Mouse (Mus musculus) yolk sac, embryonic 10.5 days (tissue): ENCODE data around the gene Taf3.

Experiments used
- DNase-seq: peaks from one replicate; pipeline ENCODE4 v3.0.0-alpha.2; 2017; ENCODE audit warnings: low spot score

Gene Taf3

DNA sequence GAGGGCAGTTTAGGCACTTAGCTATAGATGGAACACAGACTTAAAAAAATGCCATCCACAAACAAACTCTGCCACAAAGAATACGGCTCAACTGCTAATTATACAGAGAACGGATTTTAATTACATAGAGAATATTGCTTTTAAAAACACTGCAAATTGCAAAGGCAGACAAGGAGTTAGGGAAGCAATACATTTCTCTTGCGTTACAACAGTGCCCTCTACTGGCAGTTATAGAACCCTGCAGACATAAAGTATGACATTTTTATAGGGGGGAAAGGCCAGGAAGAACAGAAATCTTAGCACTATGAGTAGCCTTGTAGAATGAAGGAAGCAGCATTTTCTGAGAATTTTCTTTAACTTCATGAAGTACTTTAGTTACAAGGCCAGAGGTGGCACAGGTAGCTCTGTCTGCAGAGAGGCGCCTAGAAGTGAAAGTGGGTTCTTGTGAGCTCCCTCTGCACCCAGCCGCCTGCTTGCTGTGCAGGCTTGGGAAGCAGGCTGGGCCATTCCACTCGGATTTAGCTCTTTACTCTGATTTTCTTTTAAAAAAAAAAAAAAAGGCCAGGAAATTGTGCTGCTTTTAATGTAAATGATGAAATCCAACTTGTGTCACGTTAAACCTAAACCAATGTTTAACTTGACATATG is 38.0 kb downstream of the Taf3 start:
- peak; percentile 26 for DNase-seq

DNA sequence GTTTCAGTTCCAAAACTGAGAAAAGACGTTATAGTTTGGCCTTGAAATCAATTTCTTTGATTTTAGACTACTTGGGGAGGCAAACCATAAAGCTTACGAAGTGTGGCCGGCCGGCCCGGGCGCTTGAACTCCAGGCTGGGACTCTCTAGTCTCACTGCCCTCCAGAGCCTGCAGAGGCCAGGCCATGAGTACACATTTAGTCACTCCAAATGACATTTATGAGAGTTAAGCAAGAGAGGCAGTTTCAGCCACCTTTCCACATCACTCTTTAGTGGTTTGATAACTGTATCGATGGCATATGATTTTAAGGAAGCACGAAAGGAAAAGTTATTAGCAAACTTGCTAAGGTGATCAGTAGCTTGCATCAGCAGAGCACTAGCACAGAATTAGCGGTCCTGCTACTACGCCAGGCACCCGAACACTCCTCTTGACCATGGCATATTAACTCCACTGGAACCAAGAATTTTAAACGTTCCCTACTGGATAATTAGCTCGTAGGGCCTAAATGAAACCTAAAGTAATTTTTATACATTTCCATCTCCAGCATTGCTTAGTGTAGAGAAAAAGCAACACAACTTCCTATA is 38.6 kb downstream of the Taf3 start:
- DNase-seq: no peak

DNA sequence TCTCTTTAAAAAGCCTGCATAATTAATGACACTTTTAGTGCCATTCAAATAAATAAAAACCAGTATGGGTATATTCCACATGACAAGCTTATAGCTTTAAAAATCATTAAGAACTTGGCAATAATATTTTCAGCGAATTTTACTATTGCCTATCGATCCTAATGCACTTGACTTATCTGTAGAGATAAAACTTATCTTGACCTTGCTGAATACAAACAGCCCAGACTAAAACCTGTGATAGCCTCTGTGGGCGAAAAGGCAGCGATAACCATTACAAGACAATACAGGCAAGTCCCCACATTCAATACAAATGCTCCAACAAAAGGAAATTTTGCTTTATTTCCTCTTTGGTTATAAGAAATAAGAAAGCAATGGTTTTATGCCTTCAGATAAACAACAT is 39.8 kb downstream of the Taf3 start:
- no peak for DNase-seq

DNA sequence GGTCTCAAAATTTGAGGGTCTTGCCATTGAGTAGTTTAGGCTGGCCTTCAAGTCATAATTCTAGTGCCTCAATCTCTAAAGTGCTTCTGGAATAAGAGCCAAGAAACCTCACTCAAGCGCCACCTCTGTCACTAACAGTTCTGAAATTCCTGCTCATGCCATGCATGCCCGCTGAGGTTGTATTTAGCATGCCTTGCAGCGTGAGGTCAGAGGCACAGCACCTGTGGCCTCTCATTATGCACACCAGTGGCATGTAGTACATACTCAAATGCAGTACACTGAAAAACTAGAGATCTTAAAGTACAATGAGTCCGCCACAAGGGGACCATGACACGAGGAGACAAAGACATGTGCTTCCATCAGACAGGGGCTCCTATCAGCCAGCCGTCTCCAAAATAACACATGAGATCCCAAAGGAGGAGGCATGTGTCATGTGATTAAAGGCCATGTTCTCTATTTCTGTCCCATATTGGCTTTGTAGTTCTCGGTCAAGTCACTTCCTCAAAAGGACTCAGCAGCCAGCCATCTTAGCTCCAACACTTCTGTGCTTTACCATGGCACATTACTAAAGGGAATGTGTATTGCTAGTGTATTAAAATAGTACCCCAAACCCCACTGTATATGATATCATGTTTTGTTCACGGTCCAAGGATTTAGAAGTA is 43.3 kb downstream of the Taf3 start:
- DNase-seq: no peak

DNA sequence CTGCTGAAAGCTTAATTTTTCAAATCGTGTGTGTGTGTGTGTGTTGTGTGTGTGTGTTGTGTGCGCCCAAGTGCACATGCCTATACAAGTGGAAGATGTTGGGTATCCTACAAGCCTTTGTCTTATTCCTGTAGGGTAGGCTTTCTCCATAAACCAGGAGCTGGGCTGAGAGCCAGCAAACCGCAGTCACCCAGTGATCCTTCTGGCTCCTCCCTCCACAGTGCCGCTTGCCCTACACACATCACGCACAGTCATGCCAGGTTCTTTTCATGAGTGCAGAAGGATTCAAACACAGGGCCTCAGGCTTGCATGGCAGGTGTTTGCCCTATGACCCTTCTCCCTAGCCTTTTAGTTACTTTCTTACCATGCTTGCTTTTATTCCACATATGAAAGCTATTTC is 45.0 kb downstream of the Taf3 start:
- no peak for DNase-seq

DNA sequence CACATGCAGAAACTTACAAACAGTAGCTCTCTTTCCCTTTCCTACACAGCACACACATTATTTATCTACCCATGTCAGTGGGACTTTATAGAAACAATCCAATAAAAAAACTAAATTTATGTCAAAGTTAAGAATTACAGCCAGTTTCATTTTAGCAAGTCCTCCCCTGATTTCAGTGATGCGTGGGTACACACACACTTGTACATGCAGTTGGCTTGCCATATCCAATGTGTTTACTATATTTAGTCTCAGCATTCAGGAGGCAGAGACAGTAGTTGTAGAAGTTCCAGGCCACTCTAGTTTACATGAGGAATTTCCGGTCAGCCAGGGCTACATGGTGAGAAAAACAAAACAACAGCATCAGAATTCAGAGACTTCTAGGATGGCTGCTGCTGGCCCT is 46.8 kb downstream of the Taf3 start:
- no peak for DNase-seq

DNA sequence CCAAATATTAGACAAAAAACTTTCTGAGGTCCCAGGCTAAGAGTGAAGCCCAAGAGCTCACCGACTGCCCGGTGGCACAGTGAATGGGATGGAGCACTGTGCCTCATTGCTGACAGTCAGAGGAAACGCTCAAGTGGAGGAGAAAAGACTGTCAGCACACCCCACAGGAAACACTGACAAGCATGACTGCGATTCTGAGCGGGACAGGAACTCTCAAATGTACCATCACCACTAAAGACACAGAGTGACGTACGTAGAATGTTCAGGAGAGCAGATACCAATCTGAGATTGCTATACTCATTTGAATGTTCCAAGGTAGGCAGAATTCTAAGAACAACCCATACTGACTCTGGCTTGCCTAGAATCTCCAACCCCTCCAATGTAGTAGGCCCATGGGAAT is 50.9 kb downstream of the Taf3 start:
- no peak for DNase-seq

DNA sequence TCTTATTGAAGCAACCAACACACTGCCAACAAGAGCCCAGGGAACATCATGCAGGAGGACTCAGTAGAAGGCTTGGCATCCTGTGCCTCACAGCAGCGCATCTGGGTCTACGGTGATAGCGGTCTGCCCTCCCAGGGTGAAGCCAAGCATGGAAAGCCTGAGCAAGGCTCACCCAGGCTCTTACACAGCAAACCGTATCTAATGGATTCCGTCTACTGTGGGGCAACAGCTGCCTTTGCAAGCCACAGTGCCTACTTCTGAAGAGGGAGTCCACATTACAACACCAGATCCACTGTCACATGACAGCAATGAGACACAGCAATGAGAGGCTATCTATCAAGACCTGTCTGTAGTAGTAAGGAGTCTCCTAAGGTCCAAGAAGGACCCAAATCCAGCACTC is 52.3 kb downstream of the Taf3 start:
- DNase-seq: no peak

DNA sequence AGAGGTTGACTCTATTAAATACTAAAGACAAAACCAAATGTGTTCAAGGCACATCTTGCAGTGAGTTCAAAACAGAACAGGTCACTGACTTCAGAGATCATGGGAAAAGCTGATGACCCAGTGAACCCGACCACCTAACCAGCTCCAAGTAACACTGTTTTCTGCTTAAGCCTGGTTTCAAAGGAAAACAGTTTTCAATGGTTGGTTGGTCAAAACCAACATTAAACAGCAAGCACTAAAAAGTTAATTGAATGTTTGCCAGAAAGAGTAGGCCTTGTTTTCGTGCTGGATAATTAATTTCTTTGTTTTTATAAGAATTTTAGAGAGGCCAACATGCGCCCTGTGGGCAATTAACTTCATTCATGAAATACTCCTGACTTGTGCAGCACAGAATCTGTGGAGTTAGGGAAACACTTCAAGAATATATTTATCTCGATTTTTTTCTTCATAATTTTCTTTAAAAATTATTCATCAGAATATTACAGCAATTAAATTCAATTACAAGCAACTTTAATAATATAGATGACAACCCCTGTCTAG is 57.6 kb downstream of the Taf3 start:
- DNase-seq: no peak

DNA sequence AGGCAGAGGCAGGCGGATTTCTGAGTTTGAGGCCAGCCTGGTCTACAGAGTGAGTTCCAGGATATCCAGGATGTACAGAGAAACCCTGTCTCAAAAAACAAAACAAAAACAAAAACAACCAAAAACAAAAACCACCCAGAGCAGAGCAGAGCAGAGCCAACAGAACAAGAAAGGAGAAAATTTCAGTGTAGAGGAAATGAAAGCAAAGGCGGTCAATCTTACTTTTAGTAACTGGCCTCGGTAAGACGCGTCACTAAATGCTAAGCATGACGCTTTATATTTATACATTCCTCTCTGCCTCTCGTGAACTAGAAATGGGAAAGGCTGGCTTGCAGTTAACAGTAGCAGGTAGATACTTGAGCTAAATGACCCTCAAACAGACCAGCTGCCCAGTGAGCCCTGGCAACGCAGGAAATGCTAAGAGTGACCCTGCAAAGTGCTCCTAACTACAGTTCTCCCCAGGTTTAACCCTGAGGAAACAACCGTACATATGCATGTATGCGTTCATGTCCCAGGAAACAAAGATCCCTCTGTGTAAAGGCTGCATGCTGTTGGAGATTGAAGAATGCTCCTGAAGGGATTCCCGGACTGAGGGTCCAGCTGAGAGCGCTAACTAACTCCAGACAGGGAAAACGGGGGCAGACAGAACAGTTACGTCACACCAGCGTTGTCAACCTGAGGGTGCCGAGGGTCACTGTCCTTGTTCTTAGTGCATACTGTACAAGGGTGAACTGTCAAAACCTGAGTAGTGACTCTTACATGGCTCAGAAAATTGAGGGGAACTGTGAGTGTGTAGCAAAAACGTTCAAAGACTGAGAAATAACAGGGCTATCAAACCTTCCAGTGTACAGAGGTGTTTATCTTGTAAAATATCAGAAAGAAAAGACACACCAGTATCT is 58.5 kb downstream of the Taf3 start:
- DNase-seq: no peak

DNA sequence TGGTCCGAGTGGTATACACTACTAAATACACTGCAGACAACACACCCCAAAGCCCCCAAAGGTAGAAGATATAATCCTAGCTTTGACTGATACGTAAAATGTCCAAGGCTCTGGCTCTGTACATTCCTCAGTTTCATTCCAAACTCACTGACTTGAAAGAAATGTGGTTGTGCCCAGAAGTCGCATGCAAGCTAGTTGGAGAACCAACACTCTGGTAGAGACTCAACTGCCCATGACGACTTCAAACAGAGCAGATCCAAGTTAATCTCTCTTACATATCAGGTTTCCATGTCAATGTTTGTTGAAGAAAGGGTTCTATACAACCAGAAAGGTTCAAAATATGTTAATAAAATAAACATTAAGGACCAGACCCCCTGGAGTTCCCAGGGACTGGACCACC is 60.1 kb downstream of the Taf3 start:
- DNase-seq: no peak

DNA sequence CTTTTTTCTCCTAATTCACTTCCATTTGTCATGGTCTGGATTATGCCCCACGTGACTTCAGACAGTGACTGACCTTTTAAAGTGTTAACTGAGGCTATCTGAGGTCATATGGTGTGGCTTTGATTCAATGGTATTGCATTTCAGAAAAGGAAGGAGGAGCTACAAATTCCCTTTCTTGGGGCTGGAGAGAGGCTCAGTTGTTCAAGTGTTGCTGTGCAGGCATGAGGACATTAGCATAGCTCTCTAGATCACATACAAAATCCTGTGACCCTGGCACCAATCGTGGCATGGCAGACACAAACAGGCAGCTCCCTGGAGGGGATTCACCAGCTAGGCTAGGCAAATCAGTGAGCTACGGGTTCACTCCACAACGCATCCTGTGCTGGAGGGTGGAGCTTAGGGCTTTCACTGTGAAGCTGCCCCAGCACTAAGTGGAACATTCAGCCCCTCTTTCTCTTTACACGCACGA is 62.4 kb downstream of the Taf3 start:
- no peak for DNase-seq

DNA sequence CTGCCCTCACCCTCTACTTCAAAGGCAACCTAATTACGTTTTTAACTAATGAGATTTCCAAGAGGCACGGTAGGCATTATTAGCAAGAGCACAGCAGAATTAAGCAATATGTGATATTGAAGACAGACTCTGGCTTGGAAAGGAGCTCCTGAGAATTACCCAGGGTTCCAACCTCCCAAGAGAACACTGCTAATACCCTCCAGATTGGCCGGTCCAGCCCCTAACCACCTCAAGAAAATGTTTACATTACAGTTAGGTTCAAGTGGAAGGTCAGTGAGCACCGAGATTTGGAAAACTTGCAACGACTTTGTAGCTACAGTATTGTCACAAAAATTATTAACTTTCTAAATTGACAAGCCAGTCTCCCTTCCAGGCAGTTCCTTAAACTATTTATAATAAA is 66.0 kb downstream of the Taf3 start:
- DNase-seq: no peak

DNA sequence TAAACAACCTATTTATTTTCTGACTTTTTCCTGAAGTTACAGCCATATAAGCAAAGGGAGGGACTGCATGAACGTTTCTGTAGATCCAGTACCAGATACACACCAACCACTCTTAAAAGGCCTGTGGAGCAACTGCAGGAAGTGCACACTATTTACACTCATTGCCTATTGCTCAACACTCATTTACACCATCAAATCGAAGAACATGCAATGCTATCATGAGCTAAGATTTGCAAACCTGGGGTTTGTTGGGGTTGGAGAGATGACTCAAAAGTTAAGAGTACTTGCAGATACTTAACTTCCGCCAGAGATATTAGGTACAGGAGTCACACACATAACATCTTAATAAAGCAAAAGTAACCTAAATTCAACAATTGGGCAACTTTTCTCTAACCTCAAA is 76.5 kb downstream of the Taf3 start:
- no peak for DNase-seq

DNA sequence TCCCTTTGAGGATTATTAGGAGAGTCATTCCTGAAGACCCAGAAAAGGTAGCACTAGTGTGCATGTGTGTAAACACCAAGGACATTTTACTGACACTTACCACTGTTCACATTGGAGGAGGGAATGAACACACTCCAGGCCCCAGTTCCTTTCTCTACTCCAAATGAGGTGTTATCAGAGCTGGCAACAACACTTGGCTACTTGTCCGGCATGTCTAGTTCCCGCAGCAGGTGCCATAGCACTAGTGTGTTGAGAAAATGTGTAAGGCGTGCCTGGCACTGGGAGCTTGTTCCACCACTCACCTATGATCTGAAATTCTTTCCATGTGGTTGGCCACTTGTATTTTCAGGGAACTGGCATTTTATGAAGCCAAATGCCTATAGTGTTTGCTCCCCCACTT is 77.8 kb downstream of the Taf3 start:
- no peak for DNase-seq

DNA sequence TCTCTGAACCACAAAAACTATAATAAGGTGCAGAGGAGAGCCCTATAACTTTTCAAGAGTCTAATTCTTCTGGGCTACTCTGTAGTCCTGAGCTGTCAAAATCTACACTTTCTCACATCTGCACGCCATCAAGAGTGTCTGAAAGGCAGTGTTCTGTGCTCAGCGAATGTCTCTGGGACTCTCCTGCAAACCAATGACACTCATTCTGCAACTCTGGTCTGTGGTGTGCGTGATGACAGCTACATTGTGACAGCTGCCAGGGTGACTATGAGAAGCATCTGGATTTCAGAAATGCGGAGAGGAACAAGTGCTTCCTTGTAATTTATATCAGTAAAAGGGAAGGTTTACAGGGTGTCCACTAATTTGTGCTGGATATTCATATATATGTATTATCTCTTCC is 78.2 kb downstream of the Taf3 start:
- DNase-seq: no peak

DNA sequence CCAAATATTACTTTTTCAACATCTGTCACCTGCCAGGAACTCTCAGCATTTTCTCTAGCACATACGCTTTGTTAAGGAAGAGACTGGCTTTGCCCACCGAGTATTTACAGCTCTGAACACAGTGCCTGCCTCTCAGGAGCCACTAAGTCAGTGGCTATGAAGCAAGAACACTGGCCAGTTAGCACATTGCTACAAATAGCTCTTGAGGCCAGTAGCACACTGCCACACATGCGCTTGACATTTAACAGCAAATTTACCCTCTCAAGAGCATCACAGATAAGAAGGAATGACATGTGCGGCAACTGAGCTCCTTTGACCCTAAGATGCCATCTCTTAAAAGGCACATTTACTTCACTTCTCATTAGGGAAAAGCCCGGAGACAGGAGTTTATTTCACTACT is 78.7 kb downstream of the Taf3 start:
- DNase-seq: no peak

DNA sequence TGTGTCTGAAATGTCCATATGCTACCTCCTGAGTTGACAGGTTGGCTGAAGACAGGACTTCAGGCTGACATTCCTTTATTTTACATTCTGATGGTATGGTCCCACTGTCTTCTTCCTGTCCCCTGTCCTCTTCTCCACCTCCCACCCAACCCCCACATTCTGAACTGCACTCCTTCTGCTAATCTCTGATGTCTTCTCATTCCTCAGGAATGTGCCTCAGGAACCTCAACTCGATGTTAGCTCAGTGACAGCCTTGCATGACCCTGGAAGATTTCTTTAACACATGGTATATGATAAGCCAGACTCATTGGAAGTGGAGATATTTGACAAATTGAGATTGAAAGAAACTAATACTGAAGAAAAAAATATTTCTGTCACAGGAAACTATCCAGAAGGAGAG is 81.8 kb downstream of the Taf3 start:
- DNase-seq: no peak

DNA sequence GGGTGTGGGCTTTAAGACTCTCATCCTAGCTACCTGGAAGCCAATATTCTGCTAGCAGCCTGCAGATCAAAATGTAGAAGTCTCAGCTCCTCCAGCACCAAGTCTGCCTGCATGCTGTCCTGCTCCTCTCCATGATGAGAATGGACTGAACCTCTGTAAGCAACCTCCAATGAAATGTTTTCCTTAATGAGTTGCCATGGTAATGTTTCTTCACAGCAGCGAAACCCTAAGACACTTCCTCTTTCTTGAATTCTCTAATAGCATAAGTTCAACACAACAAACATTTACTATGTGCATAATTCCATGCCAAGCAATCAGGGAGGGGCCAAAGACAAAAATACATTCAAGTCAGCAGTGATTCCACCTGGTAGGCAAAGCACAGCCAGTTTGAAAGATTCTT is 82.8 kb downstream of the Taf3 start:
- no peak for DNase-seq

DNA sequence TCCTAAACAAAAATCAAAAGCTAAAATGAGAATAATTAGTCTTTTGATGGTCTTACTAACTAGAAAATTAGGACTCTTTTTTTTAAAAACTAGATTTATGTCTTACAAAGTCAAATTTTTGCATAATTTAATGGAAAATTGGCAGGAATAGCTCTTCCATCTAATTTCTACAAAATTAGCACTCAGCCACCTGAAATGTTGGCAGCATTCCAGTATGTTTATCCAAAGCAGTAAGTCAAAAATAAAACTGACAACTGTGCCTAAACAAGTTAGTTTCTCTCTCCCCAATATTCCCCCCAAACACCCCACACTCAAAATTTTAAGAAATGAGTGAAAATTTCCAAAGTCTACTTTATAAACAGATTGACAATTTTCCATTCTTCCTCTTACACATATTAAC is 85.5 kb downstream of the Taf3 start:
- no peak for DNase-seq

DNA sequence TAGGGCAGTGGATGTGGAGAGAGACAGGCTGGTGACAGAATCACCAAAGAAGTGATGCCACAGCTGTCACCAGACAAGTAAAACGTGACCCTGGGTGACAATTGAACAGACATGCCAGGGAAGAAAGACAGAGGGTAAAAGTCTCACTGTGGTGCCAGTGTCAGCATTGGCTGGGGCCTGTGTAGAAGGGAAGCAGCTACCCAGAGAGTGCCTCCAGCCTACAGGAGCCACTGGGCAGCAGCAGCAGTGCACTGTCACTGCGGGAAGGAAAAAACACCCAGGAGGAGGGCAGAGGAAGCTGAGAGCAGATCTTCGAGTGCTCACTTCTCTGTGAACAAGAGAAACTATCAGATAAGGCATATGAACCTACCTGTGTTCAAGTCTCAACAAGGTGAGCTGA is 86.7 kb downstream of the Taf3 start:
- DNase-seq: no peak

DNA sequence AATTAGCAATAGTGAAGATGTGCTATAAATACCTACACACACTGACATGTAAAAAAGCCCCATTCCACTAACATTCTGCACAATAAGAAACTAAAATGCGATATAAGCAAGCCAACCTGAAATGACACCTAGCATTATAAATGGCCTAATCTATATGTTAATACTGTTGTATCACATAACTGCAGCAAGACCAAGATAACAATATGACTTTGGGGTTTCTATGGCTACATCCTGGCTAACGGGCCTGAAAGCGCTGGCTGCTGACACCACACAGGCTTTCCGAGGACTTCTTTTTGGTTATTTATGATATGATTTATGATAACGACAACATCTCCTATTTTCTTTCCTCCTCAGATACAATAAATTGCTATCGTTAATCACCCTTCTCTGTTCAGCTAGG is 90.4 kb downstream of the Taf3 start:
- DNase-seq: no peak

DNA sequence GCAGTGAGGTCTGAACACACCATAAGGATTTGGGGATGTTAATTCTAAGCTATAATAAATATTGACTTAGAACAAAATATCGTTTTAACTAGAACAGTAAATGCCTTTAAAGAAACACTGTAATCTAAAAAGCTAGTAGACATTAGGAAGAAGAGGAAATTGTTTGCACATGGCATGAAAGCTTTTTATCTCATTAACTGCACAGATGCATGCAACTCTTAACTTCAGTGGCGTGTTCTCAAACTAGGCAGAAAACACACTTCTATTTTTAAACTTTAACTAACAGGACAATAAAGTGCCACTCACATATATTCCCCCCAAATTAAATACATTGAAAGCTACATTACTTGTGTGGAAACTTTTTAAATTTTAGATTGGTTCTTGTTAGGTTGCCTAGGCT is 91.8 kb downstream of the Taf3 start:
- no peak for DNase-seq
